Mouse (Mus musculus) spleen, adult 10 weeks (tissue): ENCODE results near the gene H2al1c. TPM values are rescaled to one million over a fixed set of nuclear protein-coding genes. Genes with fewer than 3 reads are reported as not detected.

Experiments
- polyA plus RNA-seq: library from polyadenylated mRNA; stranded (reverse); fragments of 350-450 nt; fragmentation: Illumina TruSeq; extraction: RNeasy Lipid Tissue Mini Kit (QIAGEN cat#74804); gene quantifications from one replicate; pipeline ENCODE4 v1.2.3, GENCODE M21; 2015; ENCODE audit warnings: low replicate concordance; ENCODE audit not compliant: insufficient read depth

Gene H2al1c
- polyA plus RNA-seq = not detected

GRCm38 (mm10) chrX:11305355-11305754 lies at the start of gene H2al1c:
H2al1c (plus strand) TSS chrX:11305655.

GRCm38 (mm10) chrX:11298957-11299356 lies 6.5 kb upstream of the H2al1c start, which contains the start of gene H2al1a:
H2al1a (plus strand) TSS chrX:11299257.

GRCm38 (mm10) chrX:11302132-11302531 lies 3.3 kb upstream of the H2al1c start, which contains the start of gene H2al1b:
H2al1b (plus strand) TSS chrX:11302432.

GRCm38 (mm10) chrX:11308524-11308923 lies 3.1 kb downstream of the H2al1c start, which contains the start of gene H2al1d:
H2al1d (plus strand) TSS chrX:11308824.

GRCm38 (mm10) chrX:11311634-11312033 lies 6.2 kb downstream of the H2al1c start, which contains the start of gene H2al1e:
H2al1e (plus strand) TSS chrX:11311934.

DNA sequence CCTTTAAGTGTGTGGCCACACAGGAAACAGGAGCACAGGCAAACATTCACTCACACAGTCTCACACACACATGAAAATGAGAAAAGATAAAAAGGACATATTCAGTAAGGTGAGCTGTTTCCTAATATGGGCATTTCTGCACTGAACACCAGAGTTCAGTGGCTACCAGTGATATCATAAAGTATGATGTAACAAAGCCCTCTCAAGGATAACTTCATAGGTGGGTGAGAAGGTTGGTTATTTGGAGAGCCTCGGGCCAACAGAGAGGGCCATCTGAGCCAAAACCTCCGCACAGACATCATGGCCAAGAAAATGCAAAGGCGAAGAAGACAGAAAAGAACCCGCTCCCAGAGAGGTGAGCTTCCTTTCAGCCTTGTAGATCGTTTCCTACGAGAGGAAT lies 9.4 kb downstream of the H2al1c start, which contains the start of gene H2al1f:
Gene H2al1f, plus strand, starts transcription at position 301 of the 400 bp plus-strand sequence.

DNA sequence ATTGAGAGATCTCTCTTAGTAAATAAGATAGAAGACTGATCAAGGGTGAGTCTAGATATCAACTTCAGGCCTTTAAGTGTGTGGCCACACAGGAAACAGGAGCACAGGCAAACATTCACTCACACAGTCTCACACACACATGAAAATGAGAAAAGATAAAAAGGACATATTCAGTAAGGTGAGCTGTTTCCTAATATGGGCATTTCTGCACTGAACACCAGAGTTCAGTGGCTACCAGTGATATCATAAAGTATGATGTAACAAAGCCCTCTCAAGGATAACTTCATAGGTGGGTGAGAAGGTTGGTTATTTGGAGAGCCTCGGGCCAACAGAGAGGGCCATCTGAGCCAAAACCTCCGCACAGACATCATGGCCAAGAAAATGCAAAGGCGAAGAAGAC lies 12.5 kb downstream of the H2al1c start, which contains the start of gene H2al1g:
Gene H2al1g, plus strand, starts transcription at position 301 of the 400 bp plus-strand sequence.

GRCm38 (mm10) chrX:11321192-11321591 lies 15.7 kb downstream of the H2al1c start, which contains the start of gene H2al1h:
H2al1h (plus strand) TSS chrX:11321492.

DNA sequence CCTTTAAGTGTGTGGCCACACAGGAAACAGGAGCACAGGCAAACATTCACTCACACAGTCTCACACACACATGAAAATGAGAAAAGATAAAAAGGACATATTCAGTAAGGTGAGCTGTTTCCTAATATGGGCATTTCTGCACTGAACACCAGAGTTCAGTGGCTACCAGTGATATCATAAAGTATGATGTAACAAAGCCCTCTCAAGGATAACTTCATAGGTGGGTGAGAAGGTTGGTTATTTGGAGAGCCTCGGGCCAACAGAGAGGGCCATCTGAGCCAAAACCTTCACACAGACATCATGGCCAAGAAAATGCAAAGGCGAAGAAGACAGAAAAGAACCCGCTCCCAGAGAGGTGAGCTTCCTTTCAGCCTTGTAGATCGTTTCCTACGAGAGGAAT lies 18.9 kb downstream of the H2al1c start, which contains the start of gene H2al1i:
Gene H2al1i, plus strand, starts transcription at position 301 of the 400 bp plus-strand sequence.

GRCm38 (mm10) chrX:11327522-11327921 lies 22.1 kb downstream of the H2al1c start, which contains the start of gene H2al1j:
H2al1j (plus strand) TSS chrX:11327822.

Other genes starting within 250 kb of the H2al1c start
- gene H2al1a, start 6.4 kb upstream of the H2al1c start, polyA plus RNA-seq = not detected
- gene H2al1b, start 3.2 kb upstream of the H2al1c start, polyA plus RNA-seq = not detected
- not detected for gene H2al1d, start 3.2 kb downstream of the H2al1c start, polyA plus RNA-seq
- not detected for gene H2al1e, start 6.3 kb downstream of the H2al1c start, polyA plus RNA-seq
- gene H2al1f, start 9.5 kb downstream of the H2al1c start, polyA plus RNA-seq = not detected
- not detected for gene H2al1g, start 12.6 kb downstream of the H2al1c start, polyA plus RNA-seq
- gene H2al1h, start 15.8 kb downstream of the H2al1c start, polyA plus RNA-seq = not detected
- not detected for gene H2al1i, start 19.0 kb downstream of the H2al1c start, polyA plus RNA-seq
- gene H2al1j, start 22.2 kb downstream of the H2al1c start, polyA plus RNA-seq = not detected